Mouse (Mus musculus) heart, adult 2 months (tissue): ENCODE results near the gene Cfap43. TPM values are rescaled to one million over a fixed set of nuclear protein-coding genes. Genes with fewer than 3 reads are reported as not detected.

ENCODE experiments used
- DNase-seq, 2 experiments: peaks; one replicate each; pipeline ENCODE4 v3.0.0; 2021
- H3K27ac ChIP-seq: fragments of 200-600 bp; 2 replicates; pipeline ENCODE4 v1.8.1; 2022
- H3K27me3 ChIP-seq: fragments of 200-500 bp; 2 replicates; pipeline ENCODE4 v1.6.1; 2012; ENCODE audit warnings: mild to moderate bottlenecking, low read length, inconsistent platforms, mixed read lengths; ENCODE audit not compliant: control insufficient read depth, insufficient read depth
- H3K36me3 ChIP-seq: fragments of 200-500 bp; 2 replicates; pipeline ENCODE4 v1.6.1; 2012; ENCODE audit warnings: low read length, inconsistent platforms; ENCODE audit not compliant: control insufficient read depth, insufficient read depth
- H3K4me1 ChIP-seq: fragments of 200-500 bp; 2 replicates; pipeline ENCODE4 v1.6.1; 2011; ENCODE audit warnings: low read length; ENCODE audit not compliant: control insufficient read depth, insufficient read depth
- H3K4me3 ChIP-seq: fragments of 200-600 bp; 2 replicates; pipeline ENCODE4 v1.8.1; 2022
- H3K79me2 ChIP-seq: fragments of 200-500 bp; replicated peaks from 2 replicates; pipeline ENCODE4 v1.6.1; 2012; ENCODE audit warnings: mild to moderate bottlenecking, inconsistent platforms, low read length, moderate library complexity, mixed read lengths; ENCODE audit not compliant: control insufficient read depth, insufficient read depth
- H3K9ac ChIP-seq: fragments of 200-500 bp; 2 replicates; pipeline ENCODE4 v1.6.1; 2012; ENCODE audit warnings: low read depth, mild to moderate bottlenecking, control low read depth, inconsistent platforms, low read length, mixed read lengths
- CTCF ChIP-seq: fragments of 200-600 bp; IDR thresholded peaks from 2 replicates; pipeline ENCODE4 v1.8.1; 2022; ENCODE audit warnings: antibody characterized with exemption, mild to moderate bottlenecking, moderate library complexity
- EP300 ChIP-seq: fragments of 200-500 bp; IDR thresholded peaks from 2 replicates; pipeline ENCODE4 v1.6.1; 2011; ENCODE audit warnings: low read depth, low read length, control low read depth; ENCODE audit not compliant: insufficient read depth
- POLR2A ChIP-seq: fragments of 200-500 bp; IDR thresholded peaks from 2 replicates; pipeline ENCODE4 v1.6.1; 2011; ENCODE audit warnings: mild to moderate bottlenecking, low read depth, low read length, control low read depth; ENCODE audit not compliant: insufficient read depth
- WGBS: fragments of 180-500 bp; shearing (Covaris S2); methylation state at CpG from one replicate; pipeline ENCODE4 v1.1.7; 2018; 5-methylcytosine and 5-hydroxymethylcytosine counted together
- intact Hi-C: fragments of 180-260 bp; cut with DNase I; formaldehyde crosslinking; loops from one replicate; pipeline ENCODE4 v1.15.1; 2025
- polyA plus RNA-seq: library from polyadenylated mRNA; depleted of rRNA; stranded (reverse); fragments of >200 nt; gene quantifications from 2 replicates; pipeline ENCODE4 v1.2.3, GENCODE M21; 2012
- total RNA-seq, 2 experiments: library from RNA; stranded (reverse); gene quantifications; 2 replicates each; pipeline ENCODE4 v1.2.3; 2021

Gene Cfap43
- total and polyA plus RNA-seq, 3 experiments = 0.86 TPM; not detected in 2

DNA sequence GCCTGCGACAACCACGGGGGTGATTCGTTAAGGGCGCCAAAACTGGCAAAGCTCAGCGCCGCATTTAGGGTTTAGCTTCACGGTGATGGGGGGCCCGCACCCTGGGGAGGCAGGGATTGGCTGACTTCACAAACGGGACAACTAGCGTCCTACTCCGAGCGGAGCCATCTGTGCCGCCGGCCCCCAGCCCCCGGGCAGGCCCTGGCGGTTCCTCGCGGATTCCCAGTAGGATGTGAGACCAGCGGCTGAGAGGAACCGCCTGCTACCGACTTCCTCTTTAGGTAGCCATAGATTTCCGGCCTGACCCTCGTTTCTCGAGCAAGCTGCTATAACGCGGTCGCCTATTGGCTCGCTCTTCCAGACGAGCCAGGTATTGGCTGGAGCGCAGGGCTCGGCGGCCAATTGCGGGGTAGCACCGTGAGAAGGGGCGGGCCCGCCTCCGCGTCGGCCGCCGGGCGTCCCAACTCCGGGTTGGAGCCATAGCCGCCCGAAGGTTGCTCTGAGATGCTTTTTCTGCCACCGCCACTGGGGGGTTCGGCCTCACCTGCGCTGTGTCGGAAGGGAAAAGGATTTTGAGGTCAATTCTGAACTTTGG, 53.6 kb downstream of the Cfap43 start, which contains the start of gene Gsto2:
Gsto2 (plus strand) TSS at position 182 of the 595 bp plus-strand sequence.
- Histone ChIP-seq H3K27me3 (no peaks in the 10 kb centered on the region), H3K4me1 (peaks cover 2% of the 10 kb centered on the region), H3K4me3 (peak within 1 kb of the TSS; percentile 65), H3K9ac (peak within 1 kb of the TSS; percentile 67), H3K27ac (peak within 1 kb of the TSS; percentile 85), H3K79me2 (no peaks in the 10 kb centered on the region), H3K36me3 (no peaks in the 10 kb centered on the region)
- TF ChIP-seq CTCF = peak; percentile 78
- TF ChIP-seq EP300 = peak; percentile 38; the same call in 1 of the 2 replicates
- peak; percentile 65 for TF ChIP-seq POLR2A
- intact Hi-C loops = no loop called here
- under 1% methylated on average over 49 of the region's 49 CpGs for WGBS
- DNase-seq = peak; percentile 93 to 96

GRCm38 (mm10) chr19:47864721-47865120, 54.4 kb downstream of the Cfap43 start:
- intact Hi-C loops = no loop called here
- WGBS = 86% methylated on average over 7 of the region's 7 CpGs
- TF ChIP-seq POLR2A (no peak), EP300 (no peak), CTCF (no peak)
- DNase-seq = no peak
- Histone ChIP-seq H3K4me3 (no peak overlapping the region; the same call in 1 of the 2 replicates), H3K4me1 (peaks cover 2% of the 10 kb centered on the region), H3K9ac (no peak overlapping the region), H3K27me3 (no peaks in the 10 kb centered on the region), H3K36me3 (no peaks in the 10 kb centered on the region), H3K79me2 (no peaks in the 10 kb centered on the region), H3K27ac (no peak overlapping the region)

DNA sequence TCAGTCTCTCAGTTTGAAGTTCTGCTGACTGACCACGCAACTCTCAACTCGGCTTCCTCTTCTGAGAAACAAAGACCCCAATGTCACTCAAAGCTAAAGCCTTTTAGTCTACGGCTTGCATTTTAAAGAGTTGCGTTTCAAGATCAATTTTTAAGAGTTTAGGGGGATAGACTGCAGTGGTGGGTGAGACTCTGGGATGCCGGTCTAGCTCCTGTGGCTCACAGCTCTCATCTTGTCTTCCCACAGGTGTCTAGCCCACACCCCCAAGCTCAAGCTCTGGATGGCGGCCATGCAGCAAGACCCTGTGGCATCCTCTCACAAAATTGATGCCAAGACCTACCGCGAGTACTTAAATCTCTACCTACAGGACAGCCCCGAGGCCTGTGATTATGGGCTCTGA, 55.0 kb downstream of the Cfap43 start:
- Histone ChIP-seq H3K4me1 (peaks cover 2% of the 10 kb centered on the region), H3K27me3 (no peaks in the 10 kb centered on the region), H3K4me3 (no peak overlapping the region), H3K27ac (no peak overlapping the region), H3K36me3 (no peaks in the 10 kb centered on the region), H3K79me2 (no peaks in the 10 kb centered on the region), H3K9ac (no peak overlapping the region)
- no peak for DNase-seq
- 95% methylated on average over 9 of the region's 9 CpGs for WGBS
- no peak for TF ChIP-seq POLR2A
- no peak for TF ChIP-seq EP300
- no peak for TF ChIP-seq CTCF
- intact Hi-C loops = no loop called here

GRCm38 (mm10) chr19:47862581-47862980, 56.5 kb downstream of the Cfap43 start:
- WGBS = 79% methylated on average over 3 of the region's 3 CpGs
- no peaks in the 10 kb centered on the region for H3K27me3 ChIP-seq
- no peak for TF ChIP-seq POLR2A
- no peak for TF ChIP-seq CTCF
- TF ChIP-seq EP300 = no peak

DNA sequence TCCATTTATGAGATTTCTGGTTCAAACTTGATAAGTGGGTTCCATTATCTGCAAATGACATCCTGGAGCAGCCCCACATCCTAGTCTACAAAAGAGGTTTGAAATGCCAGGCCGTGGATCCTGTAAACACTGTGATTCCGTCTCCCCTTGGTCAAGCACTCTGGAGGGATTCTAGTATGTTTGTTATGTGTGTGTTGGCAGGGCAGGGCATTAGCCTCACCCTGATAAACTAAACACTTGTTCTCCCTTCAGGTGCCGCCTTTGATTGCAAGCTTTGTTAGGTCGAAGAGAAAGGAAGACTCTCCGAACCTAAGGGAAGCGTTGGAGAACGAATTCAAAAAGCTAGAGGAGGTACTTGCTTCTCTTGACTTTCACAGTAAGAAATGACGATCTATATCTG, 59.9 kb downstream of the Cfap43 start:
- Histone ChIP-seq H3K9ac (no peak overlapping the region), H3K4me1 (peaks cover 3% of the 10 kb centered on the region), H3K27me3 (no peaks in the 10 kb centered on the region), H3K36me3 (no peaks in the 10 kb centered on the region), H3K27ac (no peak overlapping the region), H3K4me3 (no peak overlapping the region), H3K79me2 (no peaks in the 10 kb centered on the region)
- no peak for DNase-seq
- 83% methylated on average over 8 of the region's 8 CpGs for WGBS
- intact Hi-C loops = no loop called here
- no peak for TF ChIP-seq EP300

More at GRCm38 (mm10) chr19:47862581-47862980, 56.5 kb downstream of the Cfap43 start:
- Histone ChIP-seq H3K36me3 (no peaks in the 10 kb centered on the region), H3K4me3 (no peak overlapping the region), H3K79me2 (no peaks in the 10 kb centered on the region), H3K27ac (no peak overlapping the region), H3K4me1 (peaks cover 2% of the 10 kb centered on the region), H3K9ac (no peak overlapping the region)
- no peak for DNase-seq
- intact Hi-C loops = no loop called here

DNA sequence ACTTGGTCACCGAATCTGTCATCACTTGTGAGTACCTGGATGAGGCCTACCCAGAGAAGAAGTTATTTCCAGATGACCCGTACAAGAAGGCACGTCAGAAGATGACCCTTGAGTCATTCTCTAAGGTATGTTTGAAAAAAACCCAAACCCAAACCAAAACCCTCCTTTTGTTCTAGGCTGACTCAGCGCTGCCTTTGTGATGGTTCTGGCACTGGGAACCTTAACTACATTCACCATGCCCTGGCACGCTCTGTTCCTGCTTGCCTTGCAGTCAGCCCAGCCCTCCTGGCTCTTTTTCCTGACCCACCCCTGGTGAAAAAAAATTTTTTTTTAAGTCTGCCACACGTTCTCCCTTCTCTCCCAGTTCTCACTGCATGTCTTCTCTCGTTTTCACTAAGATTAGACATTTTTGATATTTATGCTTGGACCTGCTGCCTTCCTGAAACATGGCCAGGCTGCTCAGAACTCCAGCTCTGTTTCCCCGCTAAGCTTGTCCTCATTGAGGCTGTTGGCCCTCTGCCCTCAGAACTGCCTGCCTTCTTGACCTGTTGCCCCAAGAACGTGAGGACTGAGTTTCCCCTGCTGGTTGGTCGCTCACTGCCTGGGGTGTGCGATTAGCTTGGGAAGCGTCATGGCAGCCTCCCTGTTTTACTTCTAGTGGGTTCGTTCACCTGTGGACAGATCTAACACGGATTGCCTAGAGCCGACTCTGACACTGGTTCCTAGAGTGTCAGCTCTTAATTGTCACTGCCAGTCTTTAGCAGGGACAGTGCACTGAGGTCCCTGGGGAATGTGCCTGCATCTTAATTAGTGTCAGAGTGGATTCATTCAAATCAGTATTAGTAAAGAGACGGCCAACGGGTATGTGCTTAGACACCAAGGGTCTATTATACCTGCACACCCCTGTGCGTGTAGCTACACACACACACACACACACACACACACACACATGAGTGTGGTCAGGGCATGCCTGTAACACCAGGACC, 60.8 kb downstream of the Cfap43 start:
- Histone ChIP-seq H3K4me1 (peaks cover 3% of the 10 kb centered on the region), H3K79me2 (no peaks in the 10 kb centered on the region), H3K9ac (no peak overlapping the region), H3K27me3 (no peaks in the 10 kb centered on the region), H3K4me3 (no peak overlapping the region), H3K27ac (no peak overlapping the region), H3K36me3 (no peaks in the 10 kb centered on the region)
- 79% methylated on average over 18 of the region's 18 CpGs for WGBS
- intact Hi-C loops = no loop called here
- no peak for DNase-seq
- TF ChIP-seq CTCF (no peak), POLR2A (no peak), EP300 (no peak)
